Mouse (Mus musculus) embryonic facial prominence, embryonic 11.5 days (tissue): ENCODE data around the gene Klhl9. TPM values are rescaled to one million over a fixed set of nuclear protein-coding genes. Genes with fewer than 3 reads are reported as not detected.
A peak's percentile ranks its signal among the peaks of the same experiment; 100 is the strongest.
"Not testable (repeated sequence)": the region's sequence is repeated elsewhere in the genome, so short reads cannot be mapped to it uniquely, and the experiment has no call there.

Experiments used
- ATAC-seq: fragments of 200-750 bp; cut with Nextera tagmentation; replicated peaks from 2 replicates; pipeline ENCODE4 v1.8.0; 2017; ENCODE audit warnings: low read depth; ENCODE audit not compliant: insufficient number of reproducible peaks, low FRiP score, low TSS enrichment
- DNase-seq: peaks from one replicate; pipeline ENCODE4 v3.0.0-alpha.2; 2015; ENCODE audit warnings: low spot score
- H3K27ac ChIP-seq: fragments of 300-500 bp; sonication (generic); replicated peaks from 2 replicates; pipeline ENCODE4 v1.5.1; 2014; ENCODE audit warnings: mild to moderate bottlenecking, low read depth, low read length, control low read depth
- H3K27me3 ChIP-seq: fragments of 300-500 bp; sonication (generic); 2 replicates; pipeline ENCODE4 v1.6.1; 2014; ENCODE audit warnings: mild to moderate bottlenecking, low read length, moderate library complexity, mixed read lengths; ENCODE audit not compliant: control insufficient read depth, insufficient read depth
- H3K36me3 ChIP-seq: fragments of 300-500 bp; sonication (generic); replicated peaks from 2 replicates; pipeline ENCODE4 v1.6.1; 2014; ENCODE audit warnings: low read depth, mild to moderate bottlenecking, low read length, moderate library complexity, mixed read lengths; ENCODE audit not compliant: control insufficient read depth, insufficient read depth
- H3K4me1 ChIP-seq: fragments of 300-500 bp; sonication (generic); 2 replicates; pipeline ENCODE4 v1.6.1; 2014; ENCODE audit warnings: low read length, mixed read lengths; ENCODE audit not compliant: control insufficient read depth, insufficient read depth
- H3K4me2 ChIP-seq: fragments of 300-500 bp; sonication (generic); 2 replicates; pipeline ENCODE4 v1.6.1; 2014; ENCODE audit warnings: low read depth, mild to moderate bottlenecking, control low read depth, low read length, moderate library complexity
- H3K4me3 ChIP-seq: fragments of 300-500 bp; sonication (generic); 2 replicates; pipeline ENCODE4 v1.5.1; 2014; ENCODE audit warnings: low read depth, low read length, control low read depth
- H3K9ac ChIP-seq: fragments of 300-500 bp; sonication (generic); replicated peaks from 2 replicates; pipeline ENCODE4 v1.6.1; 2014; ENCODE audit warnings: mild to moderate bottlenecking, control low read depth, low read length
- H3K9me3 ChIP-seq: fragments of 300-500 bp; sonication (generic); replicated peaks from 2 replicates; pipeline ENCODE4 v1.6.1; 2016; ENCODE audit warnings: mild to moderate bottlenecking, low read length, inconsistent platforms, mixed read lengths; ENCODE audit not compliant: control insufficient read depth
- WGBS: fragments of 180-500 bp; shearing (Covaris S2); extraction: QIAGEN DNeasy Blood & Tissue Kit; methylation state at CpG from one replicate; pipeline ENCODE4 v1.1.7; 2014; 5-methylcytosine and 5-hydroxymethylcytosine counted together
- polyA plus RNA-seq: library from polyadenylated mRNA; unstranded; fragments of >200 nt; fragmentation: Nextera tagmentation; extraction: Ambion mirVana; gene quantifications from 2 replicates; pipeline ENCODE4 v1.2.1, GENCODE M21; 2014

Gene Klhl9
- polyA plus RNA-seq = 162 and 180 TPM in 2 replicates

DNA sequence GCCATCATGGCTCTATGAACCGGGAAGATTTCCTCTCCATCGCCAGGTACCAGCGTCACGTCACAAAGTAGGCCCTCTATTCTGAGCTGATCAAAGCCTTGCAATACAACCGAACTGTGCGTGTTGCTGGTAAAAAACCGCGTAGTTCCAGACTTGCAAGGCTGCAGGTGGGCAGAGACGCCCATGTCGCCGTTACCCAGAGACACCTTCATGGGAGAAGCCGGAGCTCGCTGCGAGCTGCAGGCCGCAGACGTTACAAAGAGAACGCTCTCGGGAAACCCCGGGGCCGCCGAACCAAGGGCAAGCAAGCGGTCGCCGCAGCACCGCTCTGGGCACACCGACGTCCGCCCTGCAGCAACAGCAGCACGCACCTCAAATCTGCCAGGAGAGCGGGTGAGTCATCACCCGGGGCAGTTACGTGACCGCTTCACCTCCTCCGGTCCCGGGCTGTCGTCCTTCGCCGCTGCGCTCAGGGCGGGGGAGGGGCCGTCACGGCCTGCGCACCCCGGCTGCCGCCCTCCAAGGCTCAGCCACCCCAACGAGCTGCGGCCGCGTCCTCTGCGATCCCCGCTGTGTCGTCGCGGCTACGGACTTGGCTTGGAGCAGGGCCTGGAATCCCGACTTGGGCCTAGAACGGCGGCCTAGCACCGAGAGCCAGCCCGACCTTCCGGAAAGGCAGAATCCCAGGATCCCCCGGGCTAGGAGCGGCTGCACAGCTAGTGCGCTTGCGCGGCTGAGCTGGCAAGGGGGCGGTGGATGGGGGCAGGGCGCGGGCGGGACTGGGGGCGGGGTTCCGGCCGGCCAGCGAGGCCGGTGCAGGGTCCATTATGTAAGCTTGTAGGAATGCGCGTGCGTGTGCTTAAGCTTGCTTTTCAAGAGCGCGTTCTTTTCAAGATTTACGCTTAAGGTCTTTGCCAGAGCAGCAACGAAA lies at the start of gene Klhl9, which contains the start of gene Gm26566:
Klhl9 (minus strand) TSS at position 675 of the 931 bp plus-strand sequence.
Gm26566 (plus strand) TSS at position 15 of the 931 bp plus-strand sequence.
- no peaks in the 10 kb centered on the region; the same call in none of the 2 replicates for H3K36me3 ChIP-seq
- H3K9me3 ChIP-seq = no peaks in the 10 kb centered on the region
- no peaks in the 10 kb centered on the region for H3K27me3 ChIP-seq
- H3K27ac ChIP-seq = peak within 1 kb of the TSS; percentile 94
- ATAC-seq (peak; percentile 95), DNase-seq (peak; percentile 98)
- WGBS = under 1% methylated on average over 77 of the region's 82 CpGs
- H3K4me1 ChIP-seq = no peaks in the 10 kb centered on the region
- H3K9ac ChIP-seq = peak within 1 kb of the TSS; percentile 99
- peak within 1 kb of the TSS; percentile 33 for H3K4me2 ChIP-seq
- H3K4me3 ChIP-seq = peak within 1 kb of the TSS; percentile 96

DNA sequence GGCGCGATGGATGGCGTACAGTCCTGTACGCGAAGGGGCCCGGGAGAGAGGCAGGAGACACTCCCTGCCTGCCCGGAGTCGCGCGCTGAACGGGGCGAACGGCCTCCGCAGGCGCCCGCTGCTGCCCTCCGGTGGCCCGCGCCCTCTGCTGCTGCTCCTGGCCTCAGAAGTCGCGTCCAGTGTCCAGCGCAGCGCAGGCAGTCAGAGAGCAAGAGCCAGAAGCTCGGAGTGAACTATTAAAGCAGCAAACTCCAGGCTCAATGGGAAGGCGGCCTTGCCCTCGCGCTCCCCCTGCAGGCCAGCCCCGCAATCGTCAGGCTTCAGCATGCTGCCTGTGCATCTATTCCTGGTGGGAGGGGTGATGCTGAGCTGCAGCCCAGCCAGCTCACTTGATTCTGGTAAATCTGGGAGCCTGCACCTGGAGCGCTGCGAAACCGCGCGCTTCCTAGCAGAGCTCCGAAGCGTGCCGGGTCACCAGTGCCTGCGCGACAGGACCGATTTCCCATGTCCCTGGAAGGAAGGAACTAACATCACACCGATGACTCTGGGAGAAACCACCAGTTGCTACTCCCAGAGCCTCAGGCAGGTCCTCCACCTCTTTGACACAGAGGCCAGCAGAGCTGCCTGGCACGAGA lies 41.2 kb upstream of the Klhl9 start:
- peak overlapping the region; percentile 38 for H3K4me2 ChIP-seq
- not testable (repeated sequence) for H3K9me3 ChIP-seq, H3K9ac ChIP-seq, H3K36me3 ChIP-seq, H3K4me1 ChIP-seq, H3K27me3 ChIP-seq, H3K27ac ChIP-seq, ATAC-seq
- peak; percentile 71 for DNase-seq
- 4% methylated on average over 26 of the region's 42 CpGs for WGBS
- H3K4me3 ChIP-seq = peak overlapping the region; percentile 25

DNA sequence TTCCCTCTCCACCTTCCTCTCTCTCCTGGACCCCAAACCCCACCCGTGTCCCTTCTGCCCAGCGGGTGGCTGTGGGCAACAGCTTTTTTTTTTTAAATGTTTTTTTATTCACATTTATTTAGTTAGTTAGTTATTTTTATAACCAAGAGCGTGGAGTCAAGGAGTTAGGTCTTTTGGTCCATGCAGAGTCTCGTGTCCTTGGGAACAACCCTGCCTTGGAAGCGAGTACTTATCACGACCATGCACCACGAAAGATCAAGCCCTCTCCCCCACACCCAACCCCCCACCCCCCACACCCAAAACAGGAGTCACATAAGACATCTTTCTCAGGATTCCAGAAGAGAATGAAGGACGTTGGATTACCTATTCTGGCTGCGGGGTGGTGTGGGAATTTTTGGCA lies 40.1 kb upstream of the Klhl9 start:
- DNase-seq, H3K27me3 ChIP-seq, ATAC-seq, H3K9me3 ChIP-seq, H3K4me2 ChIP-seq, H3K4me3 ChIP-seq, H3K4me1 ChIP-seq, H3K36me3 ChIP-seq, H3K9ac ChIP-seq, H3K27ac ChIP-seq: not testable (repeated sequence)
- 60% methylated on average over 7 of the region's 9 CpGs for WGBS

DNA sequence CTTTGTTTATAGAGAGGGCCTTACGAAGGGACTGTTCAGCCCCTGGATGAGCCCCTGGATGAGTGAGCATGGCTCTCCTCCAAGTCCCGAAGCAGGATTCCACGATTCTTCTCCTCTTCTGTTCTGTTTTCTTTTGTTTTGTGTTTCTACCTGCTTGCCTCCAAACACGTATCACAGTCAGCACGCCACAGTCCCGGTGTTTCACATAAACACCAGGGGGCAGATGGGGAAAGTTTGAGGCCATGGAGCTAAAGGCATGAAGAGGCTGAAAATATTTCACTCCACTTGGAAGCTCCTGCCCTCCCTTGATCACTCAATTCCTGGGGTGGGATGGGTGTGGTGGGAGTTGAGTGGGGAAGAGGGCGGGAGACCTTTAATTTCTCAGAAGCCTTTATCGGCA lies 39.5 kb upstream of the Klhl9 start:
- not testable (repeated sequence) for H3K4me1 ChIP-seq

DNA sequence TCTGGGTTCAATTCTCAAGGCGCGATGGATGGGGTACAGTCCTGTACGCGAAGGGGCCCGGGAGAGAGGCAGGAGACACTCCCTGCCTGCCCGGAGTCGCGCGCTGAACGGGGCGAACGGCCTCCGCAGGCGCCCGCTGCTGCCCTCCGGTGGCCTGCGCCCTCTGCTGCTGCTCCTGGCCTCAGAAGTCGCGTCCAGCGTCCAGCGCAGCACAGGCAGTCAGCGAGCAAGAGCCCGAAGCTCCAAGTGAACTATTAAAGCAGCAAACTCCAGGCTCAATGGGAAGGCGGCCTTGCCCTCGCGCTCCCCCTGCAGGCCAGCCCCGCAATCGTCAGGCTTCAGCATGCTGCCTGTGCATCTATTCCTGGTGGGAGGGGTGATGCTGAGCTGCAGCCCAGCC lies 38.2 kb upstream of the Klhl9 start:
- H3K4me1 ChIP-seq, H3K36me3 ChIP-seq, H3K9ac ChIP-seq, H3K27ac ChIP-seq, ATAC-seq, H3K9me3 ChIP-seq, H3K27me3 ChIP-seq: not testable (repeated sequence)
- H3K4me3 ChIP-seq = peak overlapping the region; percentile 21
- peak overlapping the region; percentile 46 for H3K4me2 ChIP-seq
- 0% methylated on average over 19 of the region's 28 CpGs for WGBS
- DNase-seq = peak; percentile 79

More for the DNA sequence above, 39.5 kb upstream of the Klhl9 start:
- not testable (repeated sequence) for H3K27me3 ChIP-seq, H3K9me3 ChIP-seq, H3K4me3 ChIP-seq, ATAC-seq, H3K9ac ChIP-seq, H3K27ac ChIP-seq, DNase-seq, H3K4me2 ChIP-seq, H3K36me3 ChIP-seq
- WGBS = 74% methylated on average over 6 of the region's 8 CpGs

DNA sequence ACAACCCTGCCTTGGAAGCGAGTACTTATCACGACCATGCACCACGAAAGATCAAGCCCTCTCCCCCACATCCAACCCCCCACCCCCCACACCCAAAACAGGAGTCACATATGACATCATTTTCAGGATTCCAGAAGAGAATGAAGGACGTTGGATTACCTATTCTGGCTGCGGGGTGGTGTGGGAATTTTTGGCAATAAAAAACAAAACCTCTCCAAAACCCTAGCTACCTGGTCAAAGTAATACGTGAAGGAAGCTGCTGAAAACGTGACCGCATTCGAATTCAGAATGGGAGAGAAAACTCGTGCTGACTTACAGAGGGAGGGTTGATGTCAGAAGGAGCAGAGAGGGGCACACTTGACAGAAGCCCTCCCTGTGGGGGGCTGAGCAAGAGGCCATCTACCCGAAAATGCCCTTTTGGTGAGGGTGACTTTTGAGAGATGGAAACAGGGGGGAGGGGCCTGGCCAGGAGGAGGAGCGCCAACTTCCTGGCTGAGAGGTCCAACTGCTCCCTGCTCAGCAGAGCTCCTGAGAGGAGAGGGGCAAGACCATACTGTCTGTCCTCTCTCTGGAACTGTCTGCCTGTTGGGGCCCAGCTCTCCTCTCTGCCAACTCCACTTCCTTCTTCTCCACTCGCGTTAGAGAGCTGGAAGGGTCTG lies 37.5 kb upstream of the Klhl9 start, which contains the start of gene Gm13283:
Gm13283 (plus strand) TSS at position 510 of the 659 bp plus-strand sequence.
- H3K9me3 ChIP-seq = not testable (repeated sequence)

DNA sequence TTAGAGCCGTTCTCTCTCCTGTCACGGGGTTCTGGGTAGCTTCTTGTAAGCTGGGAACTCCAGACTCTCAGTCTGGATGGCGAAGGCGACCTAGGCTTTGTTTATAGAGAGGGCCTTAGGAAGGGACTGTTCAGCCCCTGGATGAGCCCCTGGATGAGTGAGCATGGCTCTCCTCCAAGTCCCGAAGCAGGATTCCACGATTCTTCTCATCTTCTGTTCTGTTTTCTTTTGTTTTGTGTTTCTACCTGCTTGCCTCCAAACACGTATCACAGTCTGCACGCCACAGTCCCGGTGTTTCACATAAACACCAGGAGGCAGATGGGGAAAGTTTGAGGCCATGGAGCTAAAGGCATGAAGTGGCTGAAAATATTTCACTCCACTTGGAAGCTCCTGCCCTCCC lies 36.5 kb upstream of the Klhl9 start:
- H3K4me3 ChIP-seq, H3K36me3 ChIP-seq, H3K9me3 ChIP-seq, H3K4me2 ChIP-seq, H3K9ac ChIP-seq, H3K27ac ChIP-seq, H3K27me3 ChIP-seq, DNase-seq, H3K4me1 ChIP-seq, ATAC-seq: not testable (repeated sequence)
- 85% methylated on average over 8 of the region's 9 CpGs for WGBS

More for the DNA sequence above, 37.5 kb upstream of the Klhl9 start, which contains the start of gene Gm13283:
- not testable (repeated sequence) for H3K9ac ChIP-seq, H3K27ac ChIP-seq, DNase-seq, H3K4me1 ChIP-seq, H3K36me3 ChIP-seq, H3K27me3 ChIP-seq, ATAC-seq
- Histone ChIP-seq H3K4me2 (peak within 1 kb of the TSS; percentile 46), H3K4me3 (peak within 1 kb of the TSS; percentile 21)
- WGBS = 26% methylated on average over 7 of the region's 14 CpGs
